Mouse (Mus musculus) erythroblast, embryonic 14.5 days (primary cell): ENCODE measurements around the gene Aqp8.

ENCODE experiments used
- GATA1 ChIP-seq: IDR thresholded peaks from 2 replicates; pipeline ENCODE4 v1.6.1; 2012; ENCODE audit warnings: low read length, inconsistent platforms, mixed read lengths
- TAL1 ChIP-seq: IDR thresholded peaks from 3 replicates; pipeline ENCODE4 v1.6.1; 2012; ENCODE audit warnings: low read length, inconsistent platforms, mixed read lengths

DNA sequence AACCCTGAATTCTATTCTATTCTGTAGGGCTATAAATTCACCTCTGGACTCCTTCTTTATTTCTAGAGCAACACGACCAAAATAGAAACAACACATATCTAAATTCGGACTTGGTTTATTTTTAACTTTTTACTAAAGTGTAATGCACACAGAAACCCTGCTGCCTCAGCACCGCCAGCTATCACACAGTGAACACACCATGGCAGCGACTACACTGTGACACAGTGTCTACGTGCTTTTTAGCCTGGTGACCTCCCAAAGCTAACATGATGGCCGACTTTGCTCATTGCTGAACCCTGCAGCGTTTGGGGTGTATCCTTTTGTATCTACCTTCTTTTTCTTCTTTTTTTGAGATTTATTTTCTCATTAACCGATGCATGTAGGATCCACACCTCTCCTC, 9.0 kb upstream of the Aqp8 start:
- no peak for TF ChIP-seq GATA1
- TF ChIP-seq TAL1: no peak
